Mouse (Mus musculus) stomach, postnatal 0 days (tissue): ENCODE data around the gene Hist2h3c1.

Source experiments
- CTCF ChIP-seq: IDR thresholded peaks from 2 replicates; pipeline ENCODE4 v1.5.1; 2016; ENCODE audit warnings: antibody characterized with exemption, low read depth, mild to moderate bottlenecking, moderate library complexity
- EP300 ChIP-seq: optimal IDR thresholded peaks from 2 replicates; pipeline ENCODE3; 2016; ENCODE audit warnings: antibody characterized with exemption

- TF ChIP-seq EP300 (peak; percentile 97), CTCF (peak; percentile 73)
These were observed 16.6 kb downstream of the Hist2h3c1 start, which contains the start of gene Hist2h4 for GRCm38 (mm10) chr3:96262979-96263550.
